Mouse (Mus musculus) ES-Bruce4 (cell line): Measurements from ENCODE around the gene Lrpprc. TPM values are rescaled to one million over a fixed set of nuclear protein-coding genes. Genes with fewer than 3 reads are reported as not detected.

ENCODE experiments used
- H3K27ac ChIP-seq: 2 replicates; pipeline ENCODE4 v1.5.1; 2012; ENCODE audit warnings: low read length, inconsistent platforms; ENCODE audit not compliant: insufficient read depth
- H3K27me3 ChIP-seq: 2 replicates; pipeline ENCODE4 v1.6.1; 2012; ENCODE audit warnings: mild to moderate bottlenecking, low read length, inconsistent platforms; ENCODE audit not compliant: control insufficient read depth, poor library complexity, insufficient read depth, severe bottlenecking
- H3K36me3 ChIP-seq: 2 replicates; pipeline ENCODE4 v1.6.1; 2012; ENCODE audit warnings: inconsistent platforms, mild to moderate bottlenecking, low read length, moderate library complexity; ENCODE audit not compliant: control insufficient read depth, poor library complexity, insufficient read depth, severe bottlenecking
- H3K4me1 ChIP-seq: one replicate; pipeline ENCODE4 v1.8.1; 2011; ENCODE audit warnings: low read length; ENCODE audit not compliant: control insufficient read depth, insufficient read depth
- H3K4me3 ChIP-seq: 2 replicates; pipeline ENCODE4 v1.5.1; 2011; ENCODE audit warnings: low read depth, mild to moderate bottlenecking, low read length
- H3K9ac ChIP-seq: 2 replicates; pipeline ENCODE4 v1.6.1; 2012; ENCODE audit warnings: low read depth, mild to moderate bottlenecking, inconsistent platforms; ENCODE audit not compliant: poor library complexity, severe bottlenecking
- H3K9me3 ChIP-seq: replicated peaks from 2 replicates; pipeline ENCODE4 v1.6.1; 2012; ENCODE audit warnings: mild to moderate bottlenecking, low read length, inconsistent platforms; ENCODE audit not compliant: control insufficient read depth, poor library complexity, insufficient read depth, severe bottlenecking
- CTCF ChIP-seq: IDR thresholded peaks from one replicate; pipeline ENCODE4 v1.8.1; 2011; ENCODE audit warnings: low read depth, low read length
- EP300 ChIP-seq: IDR thresholded peaks from 2 replicates; pipeline ENCODE4 v1.6.1; 2011; ENCODE audit warnings: low read depth, low read length; ENCODE audit not compliant: insufficient read depth
- POLR2A ChIP-seq: IDR thresholded peaks from one replicate; pipeline ENCODE4 v1.8.1; 2011; ENCODE audit warnings: low read length; ENCODE audit not compliant: insufficient read depth
- polyA plus RNA-seq: library from polyadenylated mRNA; stranded (reverse); fragments of >200 nt; gene quantifications from 2 replicates; pipeline ENCODE4 v1.2.4, GENCODE M21; 2011; ENCODE audit warnings: low read depth; ENCODE audit not compliant: missing spikeins, insufficient read depth, insufficient read length

Gene Lrpprc
- polyA plus RNA-seq = 71.6 and 78.8 TPM in 2 replicates

DNA sequence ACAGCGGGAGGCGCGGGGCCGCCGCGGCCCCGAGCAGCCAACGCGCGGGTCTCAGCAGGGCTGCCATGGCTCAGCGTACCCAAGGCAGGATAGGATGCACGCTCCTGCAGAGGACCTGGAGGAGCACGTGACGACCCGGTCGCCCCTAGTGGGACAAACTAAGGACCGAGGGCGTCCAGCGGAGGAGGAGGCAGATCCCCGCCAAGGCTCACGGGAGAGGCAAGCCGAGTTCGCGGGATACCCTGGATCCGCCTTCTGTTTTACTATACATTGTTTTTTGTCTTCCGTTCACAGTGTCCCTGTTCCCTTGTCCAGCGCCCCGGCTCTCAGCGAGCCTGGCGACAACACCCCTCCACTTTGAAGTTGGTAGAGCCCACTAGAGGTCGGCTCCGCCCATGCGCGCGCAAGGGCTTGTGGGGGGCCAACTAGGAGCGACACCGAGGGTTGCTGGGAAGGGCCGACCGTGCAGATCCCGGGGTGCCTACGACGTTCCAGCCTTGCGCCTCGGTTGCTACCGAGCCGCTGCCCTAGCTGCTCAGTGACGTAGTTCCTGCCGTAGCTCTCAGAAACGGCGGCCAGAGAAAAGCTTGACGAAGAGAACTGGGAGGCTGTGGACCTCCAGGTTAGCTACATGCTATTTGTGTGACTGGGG is at the start of gene Lrpprc:
Lrpprc (minus strand) TSS at position 343 of the 652 bp plus-strand sequence.
- peak within 1 kb of the TSS; percentile 79 for H3K4me3 ChIP-seq
- no peaks in the 10 kb centered on the region for H3K4me1 ChIP-seq
- no peaks in the 10 kb centered on the region for H3K27me3 ChIP-seq
- H3K36me3 ChIP-seq = 0 out of 2 replicates have a peak, but pooled peaks cover 2% of the 10 kb centered on the region
- TF ChIP-seq POLR2A (peak; percentile 51), CTCF (no peak)
- H3K9ac ChIP-seq = peak within 1 kb of the TSS; percentile 68
- H3K9me3 ChIP-seq = no peaks in the 10 kb centered on the region
- peak within 1 kb of the TSS; percentile 24 for H3K27ac ChIP-seq

DNA sequence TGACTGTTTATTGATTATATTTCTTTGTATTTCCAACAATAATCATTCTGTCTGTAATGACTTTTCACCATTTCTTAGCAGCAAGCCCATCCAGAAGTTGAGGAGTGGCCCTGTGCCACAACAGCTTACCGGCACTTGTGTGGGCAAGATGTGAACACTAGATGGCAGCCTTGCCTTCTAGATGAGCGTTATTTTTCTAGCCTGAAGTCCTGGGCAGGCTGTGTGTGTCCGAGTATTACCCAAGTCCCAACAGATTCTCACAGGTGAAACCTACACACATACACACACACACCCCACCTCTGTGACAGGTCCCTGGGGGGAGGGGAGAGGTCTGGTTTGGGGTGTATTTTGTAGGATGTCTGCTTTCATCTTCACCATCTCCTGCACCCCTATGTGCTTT is 47.2 kb upstream of the Lrpprc start:
- H3K27ac ChIP-seq = no peak overlapping the region

DNA sequence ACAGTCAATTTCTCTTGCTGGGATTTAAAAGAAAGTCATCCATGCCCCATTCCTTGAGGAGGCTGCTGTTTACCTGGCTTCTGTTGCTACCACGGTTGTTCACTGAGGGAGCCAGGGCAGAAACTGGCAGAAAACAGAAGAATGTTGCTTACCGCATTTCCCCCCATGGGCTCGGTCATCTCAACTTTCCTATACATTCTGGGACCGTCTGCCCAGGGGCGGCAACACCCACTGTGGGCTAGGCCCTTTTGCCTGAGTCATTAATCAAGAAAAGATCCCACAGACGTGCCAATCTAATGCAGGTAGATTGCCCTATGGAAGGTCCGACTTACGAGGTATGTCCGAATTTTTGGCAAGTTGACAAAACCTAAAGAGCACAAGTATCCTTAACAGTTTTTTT is 44.7 kb upstream of the Lrpprc start:
- Histone ChIP-seq H3K27me3 (no peaks in the 10 kb centered on the region), H3K4me3 (no peak overlapping the region), H3K36me3 (no peaks in the 10 kb centered on the region), H3K9me3 (no peaks in the 10 kb centered on the region), H3K4me1 (no peaks in the 10 kb centered on the region), H3K9ac (no peak overlapping the region), H3K27ac (no peak overlapping the region)
- TF ChIP-seq POLR2A = no peak
- TF ChIP-seq EP300 = no peak
- no peak for TF ChIP-seq CTCF

More for the DNA sequence above, 47.2 kb upstream of the Lrpprc start:
- H3K4me1 ChIP-seq = no peaks in the 10 kb centered on the region
- no peak overlapping the region for H3K9ac ChIP-seq
- no peaks in the 10 kb centered on the region for H3K27me3 ChIP-seq
- no peak overlapping the region for H3K4me3 ChIP-seq
- TF ChIP-seq POLR2A (no peak), EP300 (0 out of 2 replicates have a peak, but pooled peaks have one; percentile 26), CTCF (peak; percentile 86)
- no peaks in the 10 kb centered on the region for H3K9me3 ChIP-seq
- H3K36me3 ChIP-seq = no peaks in the 10 kb centered on the region

DNA sequence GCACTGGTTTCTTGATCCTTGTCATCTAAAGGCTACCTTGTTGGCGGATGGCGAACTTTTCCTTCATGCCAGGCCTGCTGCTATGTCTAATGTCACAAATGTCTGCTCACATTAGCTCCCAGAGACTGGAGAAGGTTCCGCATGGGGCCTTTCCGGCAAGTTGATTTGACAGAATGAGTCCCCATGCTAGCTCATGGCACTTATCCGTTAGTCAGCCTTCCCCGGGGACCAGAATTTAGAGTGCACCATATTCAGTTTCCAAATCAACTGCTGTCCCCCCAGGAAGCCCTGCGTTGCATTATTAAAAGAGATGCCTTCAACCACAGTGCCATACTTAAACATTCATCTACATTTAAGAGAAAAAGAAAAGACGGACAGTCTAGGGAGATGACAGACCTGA is 41.8 kb upstream of the Lrpprc start:
- H3K4me1 ChIP-seq = no peaks in the 10 kb centered on the region
- H3K27ac ChIP-seq = no peak overlapping the region
- H3K9me3 ChIP-seq = no peaks in the 10 kb centered on the region
- H3K4me3 ChIP-seq = no peak overlapping the region
- no peak overlapping the region for H3K9ac ChIP-seq
- peaks cover 2% of the 10 kb centered on the region; the same call in 1 of the 2 replicates for H3K27me3 ChIP-seq
- H3K36me3 ChIP-seq = no peaks in the 10 kb centered on the region
- TF ChIP-seq POLR2A (no peak), CTCF (no peak), EP300 (no peak)

DNA sequence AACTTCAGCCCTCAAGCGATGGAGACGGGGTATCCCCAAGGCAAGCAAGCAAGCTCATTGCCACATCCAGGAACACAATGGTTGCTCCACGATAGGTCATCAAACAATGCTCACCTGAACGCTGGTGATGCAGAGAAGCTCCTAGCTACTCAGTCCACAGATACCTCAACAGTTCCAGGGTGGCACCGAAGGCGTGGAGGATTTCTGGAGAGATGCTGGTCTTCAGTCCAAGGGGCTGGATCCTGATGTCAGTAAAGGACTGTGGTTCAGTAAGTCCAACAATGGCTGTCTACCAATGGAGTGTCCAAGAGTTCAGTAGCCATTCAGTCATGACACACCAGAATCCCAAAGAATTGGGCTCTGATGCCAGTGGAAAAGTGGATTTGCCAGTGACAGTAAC is 37.7 kb upstream of the Lrpprc start:
- no peaks in the 10 kb centered on the region for H3K9me3 ChIP-seq
- H3K27me3 ChIP-seq = peaks cover 2% of the 10 kb centered on the region; the same call in 1 of the 2 replicates
- H3K27ac ChIP-seq = no peak overlapping the region
- no peak overlapping the region for H3K4me3 ChIP-seq
- no peaks in the 10 kb centered on the region for H3K36me3 ChIP-seq
- TF ChIP-seq EP300 (no peak), POLR2A (no peak), CTCF (no peak)
- H3K9ac ChIP-seq = no peak overlapping the region
- H3K4me1 ChIP-seq = no peaks in the 10 kb centered on the region

DNA sequence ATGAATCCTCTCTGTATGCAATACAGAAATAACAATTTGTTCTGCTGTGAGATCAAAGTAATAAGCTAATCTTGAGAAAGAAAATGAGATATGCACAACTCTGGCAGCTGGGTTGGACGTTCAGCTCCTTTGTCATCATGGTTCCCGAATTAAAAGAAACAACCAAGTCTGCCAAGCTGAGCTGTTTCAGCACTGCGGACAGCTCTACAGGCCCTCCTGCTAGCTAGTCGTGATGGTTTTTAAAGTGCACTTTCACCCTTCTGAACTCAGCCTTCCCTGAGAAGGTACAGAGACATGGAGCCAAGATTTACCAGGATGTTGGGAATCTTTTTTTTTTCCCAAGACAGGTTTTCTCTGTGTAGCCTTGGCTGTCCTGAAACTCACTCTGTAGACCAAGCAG is 30.0 kb upstream of the Lrpprc start:
- no peaks in the 10 kb centered on the region for H3K4me1 ChIP-seq
- H3K27me3 ChIP-seq = no peaks in the 10 kb centered on the region
- no peaks in the 10 kb centered on the region for H3K9me3 ChIP-seq
- H3K27ac ChIP-seq = no peak overlapping the region
- H3K9ac ChIP-seq = no peak overlapping the region
- H3K36me3 ChIP-seq = no peaks in the 10 kb centered on the region
- no peak for TF ChIP-seq EP300
- TF ChIP-seq POLR2A = no peak
- TF ChIP-seq CTCF = no peak
- no peak overlapping the region for H3K4me3 ChIP-seq
